Mouse (Mus musculus) forebrain, embryonic 14.5 days (tissue): ENCODE measurements around the gene Lsm2. TPM values are rescaled to one million over a fixed set of nuclear protein-coding genes. Genes with fewer than 3 reads are reported as not detected.
"Not testable (repeated sequence)": the region's sequence is repeated elsewhere in the genome, so short reads cannot be mapped to it uniquely, and the experiment has no call there.

ENCODE experiments used
- ATAC-seq: fragments of 200-750 bp; cut with Nextera tagmentation; 2 replicates; pipeline ENCODE4 v1.8.0; 2017; ENCODE audit warnings: mild to moderate bottlenecking, moderate library complexity
- DNase-seq: peaks from one replicate; pipeline ENCODE4 v3.0.0-alpha.2; 2015; ENCODE audit warnings: low spot score
- H3K27ac ChIP-seq: fragments of 300-500 bp; sonication (generic); 2 replicates; pipeline ENCODE4 v1.5.1; 2014; ENCODE audit warnings: low read depth, mild to moderate bottlenecking, control low read depth, low read length, moderate library complexity
- H3K27me3 ChIP-seq: fragments of 300-500 bp; sonication (generic); replicated peaks from 2 replicates; pipeline ENCODE4 v1.6.1; 2014; ENCODE audit warnings: low read length, control low read depth, mixed read lengths; ENCODE audit not compliant: control insufficient read depth, insufficient read depth
- H3K36me3 ChIP-seq: fragments of 300-500 bp; sonication (generic); 2 replicates; pipeline ENCODE4 v1.6.1; 2014; ENCODE audit warnings: low read length, control low read depth; ENCODE audit not compliant: control insufficient read depth, insufficient read depth
- H3K4me1 ChIP-seq: fragments of 300-500 bp; sonication (generic); 2 replicates; pipeline ENCODE4 v1.6.1; 2014; ENCODE audit warnings: antibody characterized with exemption, low read length, control low read depth; ENCODE audit not compliant: control insufficient read depth, insufficient read depth
- H3K4me2 ChIP-seq: fragments of 300-500 bp; sonication (generic); 2 replicates; pipeline ENCODE4 v1.6.1; 2014; ENCODE audit warnings: mild to moderate bottlenecking, control low read depth, low read length
- H3K4me3 ChIP-seq: fragments of 300-500 bp; sonication (generic); 2 replicates; pipeline ENCODE4 v1.5.1; 2014; ENCODE audit warnings: low read depth, low read length, control low read depth
- H3K9ac ChIP-seq: fragments of 300-500 bp; sonication (generic); 2 replicates; pipeline ENCODE4 v1.6.1; 2014; ENCODE audit warnings: mild to moderate bottlenecking, low read length, control low read depth, moderate library complexity
- H3K9me3 ChIP-seq: fragments of 300-500 bp; sonication (generic); replicated peaks from 2 replicates; pipeline ENCODE4 v1.6.1; 2016; ENCODE audit warnings: low read length, control low read depth, mixed read lengths; ENCODE audit not compliant: control insufficient read depth
- WGBS: fragments of 180-500 bp; shearing (Covaris S2); extraction: QIAGEN DNeasy Blood & Tissue Kit; methylation state at CpG from one replicate; pipeline ENCODE4 v1.1.7; 2014; 5-methylcytosine and 5-hydroxymethylcytosine counted together
- polyA plus RNA-seq: library from polyadenylated mRNA; unstranded; fragments of >200 nt; fragmentation: Nextera tagmentation; extraction: Ambion mirVana; gene quantifications from 2 replicates; pipeline ENCODE4 v1.2.1, GENCODE M21; 2014

Gene Lsm2
- polyA plus RNA-seq, 1 experiment from 2014 or later = 148 TPM

DNA sequence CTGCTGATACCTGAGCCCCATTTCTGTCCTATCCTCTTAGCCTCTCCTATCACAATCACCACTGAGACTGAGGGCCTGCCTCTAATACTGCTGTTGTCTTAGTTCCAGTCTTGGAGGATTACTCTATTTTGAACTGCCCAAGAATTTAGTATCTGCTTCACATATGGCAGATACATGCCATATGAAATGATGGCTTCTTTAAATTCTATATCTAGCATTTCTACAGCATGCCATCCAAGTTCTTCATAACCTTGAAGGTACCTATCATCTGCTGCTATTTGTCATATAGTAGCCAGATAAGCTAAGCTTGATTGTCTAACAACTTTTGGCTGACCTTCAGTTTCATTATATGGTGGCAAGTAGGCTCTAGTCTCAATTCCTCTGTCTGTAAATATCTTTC is 13.1 kb downstream of the Lsm2 start:
- no peak overlapping the region for H3K27ac ChIP-seq
- H3K36me3 ChIP-seq = peaks cover 23% of the 10 kb centered on the region
- no peaks in the 10 kb centered on the region for H3K9me3 ChIP-seq
- no peak for ATAC-seq
- DNase-seq = no peak
- H3K4me1 ChIP-seq = 0 out of 2 replicates have a peak, but pooled peaks cover 1% of the 10 kb centered on the region
- no peak overlapping the region for H3K4me2 ChIP-seq
- no peaks in the 10 kb centered on the region for H3K27me3 ChIP-seq
- H3K4me3 ChIP-seq = no peak overlapping the region
- H3K9ac ChIP-seq = no peak overlapping the region

GRCm38 (mm10) chr17:34995192-34995591 is 13.5 kb downstream of the Lsm2 start:
- peaks cover 21% of the 10 kb centered on the region for H3K36me3 ChIP-seq
- not testable (repeated sequence) for H3K4me3 ChIP-seq, H3K4me2 ChIP-seq, H3K4me1 ChIP-seq, DNase-seq, H3K9ac ChIP-seq, ATAC-seq, H3K27ac ChIP-seq, H3K9me3 ChIP-seq, H3K27me3 ChIP-seq
- WGBS = 96% methylated on average over 4 of the region's 4 CpGs

DNA sequence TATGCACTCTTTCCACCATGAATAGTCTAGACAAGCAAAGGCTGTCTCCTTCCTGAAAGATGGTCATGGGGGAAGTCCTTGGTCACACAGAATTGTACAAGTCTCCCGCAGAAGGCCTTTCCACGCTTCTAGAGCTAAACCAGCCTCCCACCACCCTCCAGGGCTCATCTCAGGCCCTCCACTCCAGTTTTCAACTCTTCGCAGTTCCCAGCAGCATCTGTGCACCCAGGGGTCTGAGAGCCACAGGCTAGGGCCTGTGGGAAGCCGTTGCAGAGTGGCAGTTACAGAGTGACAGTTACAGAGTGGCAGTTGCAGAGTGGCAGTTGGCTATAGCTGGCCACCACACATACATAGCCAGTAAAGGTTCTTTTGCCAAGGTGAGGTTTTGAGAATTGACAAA is 14.3 kb downstream of the Lsm2 start:
- H3K9ac ChIP-seq, H3K27me3 ChIP-seq, H3K9me3 ChIP-seq, DNase-seq, H3K4me2 ChIP-seq, H3K4me3 ChIP-seq, ATAC-seq, H3K4me1 ChIP-seq, H3K27ac ChIP-seq: not testable (repeated sequence)
- WGBS = 90% methylated on average over 4 of the region's 4 CpGs
- H3K36me3 ChIP-seq = peaks cover 15% of the 10 kb centered on the region; the same call in 1 of the 2 replicates

DNA sequence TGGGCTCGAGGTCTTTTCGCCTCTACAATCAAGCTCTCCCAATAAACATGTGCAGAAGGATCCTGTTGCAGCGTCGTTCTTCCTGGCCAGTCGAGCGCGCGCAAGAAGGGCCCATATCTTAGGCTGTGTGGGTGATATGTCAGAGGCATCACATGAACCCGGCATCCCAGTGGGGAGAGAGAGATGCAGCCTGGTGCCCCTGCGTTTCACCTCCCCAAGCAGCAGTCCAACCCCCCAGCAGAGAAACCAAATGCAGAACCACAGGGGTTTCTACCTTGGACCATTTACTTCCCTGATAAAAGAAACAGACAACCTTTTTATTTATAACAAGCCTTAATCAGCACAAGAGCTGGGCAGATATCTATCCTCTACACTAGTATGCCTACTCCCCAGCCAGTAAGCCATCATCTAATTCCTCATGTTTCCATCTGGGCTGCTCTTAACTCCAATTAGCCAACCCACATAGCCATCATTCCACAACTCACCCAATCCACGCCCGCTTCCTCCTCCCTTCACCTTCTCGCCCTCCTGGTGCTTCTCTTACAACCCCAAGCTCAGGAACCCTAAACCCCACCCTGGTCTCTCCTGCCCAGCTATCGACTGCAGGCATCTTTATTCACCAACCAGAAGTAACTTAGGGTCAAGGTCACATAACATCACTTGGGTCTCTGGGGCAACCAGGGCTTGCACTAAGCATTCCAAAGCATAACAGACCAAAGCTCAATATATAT is 14.9 kb downstream of the Lsm2 start:
- H3K9me3 ChIP-seq = no peaks in the 10 kb centered on the region
- no peak for DNase-seq

DNA sequence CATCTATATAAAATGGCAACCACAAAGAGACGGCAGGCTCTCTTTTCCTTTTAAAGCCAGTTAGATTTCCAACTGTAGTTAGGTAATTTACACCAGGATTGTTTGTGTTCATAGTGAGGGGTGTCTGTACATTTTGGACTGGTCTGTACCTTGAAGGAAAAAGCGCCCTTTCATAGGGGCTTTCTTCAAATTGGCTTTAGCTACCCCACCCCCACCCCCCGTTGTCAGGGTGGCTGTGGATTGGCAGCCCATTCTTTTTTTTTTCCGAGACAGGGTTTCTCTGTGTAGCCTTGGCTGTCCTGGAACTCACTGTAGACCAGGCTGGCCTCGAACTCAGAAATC is 15.5 kb downstream of the Lsm2 start:
- ATAC-seq = no peak
- no peak for DNase-seq

More for the DNA sequence above, 14.9 kb downstream of the Lsm2 start:
- Histone ChIP-seq H3K36me3 (peaks cover 8% of the 10 kb centered on the region; the same call in 1 of the 2 replicates), H3K9ac (0 out of 2 replicates have a peak overlapping the region, but pooled peaks have one; percentile 8), H3K27ac (no peak overlapping the region), H3K27me3 (no peaks in the 10 kb centered on the region), H3K4me1 (0 out of 2 replicates have a peak, but pooled peaks cover 3% of the 10 kb centered on the region), H3K4me3 (no peak overlapping the region), H3K4me2 (no peak overlapping the region)
- 93% methylated on average over 12 of the region's 14 CpGs for WGBS
- no peak for ATAC-seq

DNA sequence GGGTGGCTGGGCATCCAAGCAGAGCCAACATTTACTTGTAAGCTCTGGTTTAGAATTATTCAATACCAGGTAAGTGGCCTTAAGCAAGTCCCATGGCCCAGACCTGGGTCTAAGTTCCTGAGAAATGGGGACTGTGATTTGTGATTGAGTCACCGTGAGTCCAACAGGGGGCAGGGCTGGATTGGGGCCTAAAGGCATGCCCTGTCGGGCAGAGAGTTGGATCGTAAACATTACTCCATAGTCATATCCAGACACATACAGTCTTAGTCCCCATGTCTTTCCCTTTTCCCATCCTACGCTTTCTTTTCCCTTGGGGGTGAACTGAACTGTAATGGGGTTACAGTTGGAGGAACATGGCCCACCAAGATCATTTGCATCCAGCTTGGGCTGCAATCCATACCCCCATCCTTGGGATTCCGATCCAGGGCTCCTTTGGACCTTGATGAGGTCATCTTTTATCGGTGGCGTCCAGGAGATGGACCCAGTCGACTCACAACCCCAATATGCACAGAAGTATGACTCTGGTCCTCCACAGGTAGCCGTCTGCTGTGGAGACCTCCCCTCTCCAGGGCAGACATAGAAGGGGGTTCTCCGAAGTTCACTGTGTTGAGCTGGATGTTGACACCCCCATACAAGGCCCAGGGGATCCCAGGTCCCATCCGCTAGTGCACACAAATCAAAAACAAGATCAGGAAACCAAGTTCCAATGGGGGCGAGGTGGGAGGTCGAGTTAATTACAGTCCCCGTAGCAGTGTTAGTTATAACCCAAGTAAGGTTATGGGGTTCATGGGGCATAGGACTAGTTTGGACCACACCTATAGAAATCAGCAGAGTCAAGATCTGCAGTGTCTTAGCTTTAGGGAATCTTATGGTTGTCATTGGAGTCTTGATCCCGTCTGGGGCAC is 17.1 kb downstream of the Lsm2 start:
- H3K4me1 ChIP-seq = peaks cover 12% of the 10 kb centered on the region
- H3K27ac ChIP-seq = no peak overlapping the region
- 95% methylated on average over 15 of the region's 15 CpGs for WGBS
- H3K4me3 ChIP-seq = 0 out of 2 replicates have a peak overlapping the region, but pooled peaks have one; percentile 25
- H3K9me3 ChIP-seq = no peaks in the 10 kb centered on the region
- DNase-seq (no peak), ATAC-seq (no peak)
- H3K27me3 ChIP-seq = no peaks in the 10 kb centered on the region
- H3K9ac ChIP-seq = no peak overlapping the region
- peak overlapping the region; percentile 100 for H3K4me2 ChIP-seq
- peaks cover 8% of the 10 kb centered on the region; the same call in 1 of the 2 replicates for H3K36me3 ChIP-seq

More for the DNA sequence above, 15.5 kb downstream of the Lsm2 start:
- Histone ChIP-seq H3K36me3 (peaks cover 8% of the 10 kb centered on the region; the same call in 1 of the 2 replicates), H3K4me2 (no peak overlapping the region), H3K27me3 (no peaks in the 10 kb centered on the region), H3K4me3 (no peak overlapping the region), H3K4me1 (peaks cover 5% of the 10 kb centered on the region), H3K9me3 (no peaks in the 10 kb centered on the region), H3K9ac (0 out of 2 replicates have a peak overlapping the region, but pooled peaks have one; percentile 8), H3K27ac (no peak overlapping the region)
- WGBS = 87% methylated on average over 5 of the region's 5 CpGs

DNA sequence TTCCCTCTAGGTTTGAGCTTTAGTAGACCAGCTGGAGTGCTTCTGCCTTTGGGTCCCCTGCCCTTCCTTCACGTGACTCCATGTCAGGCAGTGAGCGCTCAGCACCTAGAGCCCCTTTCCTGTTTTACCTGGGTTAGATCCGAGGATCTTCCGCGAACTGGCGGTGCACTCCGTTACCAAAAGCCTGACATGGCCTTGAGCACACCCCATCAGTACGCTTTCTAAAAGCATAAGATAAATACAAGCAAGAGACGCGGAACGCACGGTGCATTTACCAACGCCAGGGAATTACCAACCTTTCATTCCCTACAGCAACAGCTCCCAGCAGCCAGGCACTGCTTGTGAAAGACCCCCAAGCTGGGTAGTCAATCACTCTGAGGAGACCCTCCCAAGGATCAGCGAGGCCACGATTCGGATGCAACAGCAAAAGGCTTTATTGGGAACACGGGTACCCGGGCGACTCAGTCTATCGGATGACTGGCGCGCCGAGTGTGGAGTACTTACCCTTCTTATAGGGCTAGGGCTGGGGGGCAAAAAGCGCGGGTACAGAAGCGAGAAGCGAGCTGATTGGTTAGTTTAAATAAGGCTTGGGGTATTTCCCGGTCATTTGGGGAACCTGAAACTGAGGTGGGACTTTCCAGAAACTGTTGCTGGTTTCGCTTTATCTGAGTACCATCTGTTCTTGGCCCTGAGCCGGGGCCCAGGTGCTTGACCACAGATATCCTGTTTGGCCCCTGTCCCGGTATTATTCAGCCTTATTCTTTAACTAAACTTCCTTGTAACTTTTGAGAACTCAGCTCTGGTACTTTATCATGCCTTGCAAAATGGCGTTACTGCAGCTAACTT is 18.4 kb downstream of the Lsm2 start:
- Histone ChIP-seq H3K36me3 (peaks cover 20% of the 10 kb centered on the region), H3K4me1 (peaks cover 12% of the 10 kb centered on the region)

GRCm38 (mm10) chr17:35000717-35001451 is 19.2 kb downstream of the Lsm2 start, which contains the start of gene Vars:
Vars (plus strand) TSS chr17:35000987.
- peak; percentile 85 for DNase-seq
- Histone ChIP-seq H3K27ac (peak within 1 kb of the TSS; percentile 96), H3K9me3 (no peaks in the 10 kb centered on the region), H3K4me2 (peak within 1 kb of the TSS; percentile 100), H3K4me3 (peak within 1 kb of the TSS; percentile 88), H3K27me3 (no peaks in the 10 kb centered on the region), H3K4me1 (peaks cover 12% of the 10 kb centered on the region), H3K36me3 (peaks cover 28% of the 10 kb centered on the region), H3K9ac (peak within 1 kb of the TSS; percentile 93)
- WGBS = 1% methylated on average over 63 of the region's 83 CpGs
- ATAC-seq = peak; percentile 93

More for the DNA sequence above, 18.4 kb downstream of the Lsm2 start:
- 29% methylated on average over 29 of the region's 32 CpGs for WGBS
- Histone ChIP-seq H3K27ac (peak overlapping the region; percentile 96), H3K4me3 (peak overlapping the region; percentile 88), H3K4me2 (peak overlapping the region; percentile 100), H3K9ac (peak overlapping the region; percentile 93)
- DNase-seq = peak; percentile 13
- not testable (repeated sequence) for H3K9me3 ChIP-seq, ATAC-seq, H3K27me3 ChIP-seq
